Mouse (Mus musculus): ENCODE measurements around the gene Coq10a.

Gene Coq10a

DNA sequence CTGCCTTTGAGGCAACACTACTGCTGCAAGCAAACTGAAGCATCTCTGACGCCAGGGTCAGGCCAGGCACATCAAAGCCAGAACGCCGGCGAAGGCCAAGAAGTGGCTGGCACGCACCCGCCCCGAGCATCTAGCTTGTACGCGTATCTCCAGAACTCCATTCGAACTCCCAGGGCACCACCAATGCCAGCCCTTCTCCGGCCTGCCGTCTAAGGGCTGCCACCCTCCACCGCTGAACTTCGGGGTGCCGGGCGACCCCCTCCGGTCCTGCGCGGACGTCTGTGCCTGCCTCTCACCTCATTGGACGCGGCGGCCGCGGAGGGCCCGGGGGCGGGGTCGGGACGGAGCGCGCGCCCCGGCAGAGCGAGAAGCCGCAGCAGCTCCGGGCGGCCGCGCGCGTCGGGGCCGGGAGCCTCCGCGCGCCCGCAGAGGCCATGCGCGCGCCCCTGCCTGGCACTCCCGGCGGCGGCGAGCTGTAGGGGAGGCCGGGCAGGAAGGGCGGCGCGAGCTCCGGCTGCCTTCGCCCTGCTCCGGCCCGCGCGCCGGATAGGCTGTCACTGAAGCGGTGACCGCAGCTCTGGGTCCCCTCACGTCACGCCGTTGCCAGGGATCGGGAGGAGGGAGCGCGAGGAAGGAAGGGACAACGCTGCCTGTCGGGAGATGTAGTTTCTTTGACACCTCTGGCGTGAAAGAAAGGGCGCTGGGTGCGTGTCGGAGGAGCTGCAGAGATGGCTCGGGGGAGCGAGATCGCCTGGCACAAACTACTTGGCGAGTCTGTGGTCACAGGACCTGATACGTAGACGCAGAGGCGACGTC lies at the start of gene Coq10a:
Gene Coq10a (minus strand): TSS at position 596 of the 816 bp plus-strand sequence.
- DNase-seq: peak; percentile 92

DNA sequence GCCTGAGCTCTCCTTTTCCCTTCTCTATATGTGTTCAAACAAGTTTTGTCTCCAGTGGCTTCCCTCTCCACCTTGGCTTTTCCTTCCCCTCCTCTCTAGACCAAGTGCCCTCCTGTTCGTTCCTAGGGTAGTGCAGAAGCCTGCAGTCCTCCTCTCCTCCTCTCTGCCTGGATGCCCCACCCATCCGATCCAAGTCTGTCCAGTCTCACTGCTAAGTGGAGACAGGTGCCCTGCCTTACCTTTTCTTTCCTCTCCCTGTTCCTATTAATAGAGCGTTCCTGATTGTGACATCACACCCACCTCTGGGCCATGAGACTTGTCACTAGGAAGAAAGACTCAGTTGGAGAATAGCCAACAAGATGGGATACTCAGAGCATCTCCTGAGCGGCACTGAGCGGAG lies 46.1 kb upstream of the Coq10a start:
- DNase-seq: no peak

DNA sequence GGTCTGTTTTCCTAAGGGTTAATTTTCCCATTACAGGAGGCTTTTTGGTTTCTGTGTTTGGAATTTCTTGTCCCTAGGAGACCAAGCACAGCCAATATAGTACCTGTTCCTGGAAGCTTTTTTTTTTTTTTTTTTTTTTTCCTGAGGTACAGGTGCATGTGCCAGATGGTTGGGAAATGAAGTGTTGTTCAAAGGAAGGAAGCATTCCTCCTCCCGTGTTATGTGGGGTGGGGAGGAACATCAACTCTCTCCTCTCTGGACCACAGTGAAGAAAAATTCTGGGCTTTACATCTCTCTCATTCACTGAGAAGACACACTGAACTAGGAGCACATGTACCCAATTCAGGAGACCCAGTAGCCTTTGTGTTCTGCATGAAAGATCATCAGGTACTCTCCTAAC lies 44.3 kb upstream of the Coq10a start:
- DNase-seq: no peak

DNA sequence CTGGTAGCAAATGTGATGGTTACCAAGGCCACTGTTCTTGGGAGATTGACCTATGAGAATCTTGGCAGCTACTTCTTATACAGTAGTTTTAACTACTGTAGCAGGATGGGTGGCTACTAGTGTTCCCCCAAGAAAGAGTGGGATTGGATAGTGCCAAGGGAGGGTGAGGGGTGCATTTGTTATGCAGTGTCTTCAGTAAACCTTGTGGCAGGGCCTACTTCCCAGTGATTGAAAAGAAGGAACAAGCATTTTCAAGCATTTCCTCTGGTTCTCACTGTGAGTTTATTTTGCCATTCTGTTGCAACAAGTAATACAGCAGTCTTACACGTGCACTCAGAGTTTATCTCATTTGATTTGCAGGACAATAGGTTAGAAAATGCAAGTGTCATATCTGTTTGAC lies 43.8 kb upstream of the Coq10a start:
- DNase-seq: no peak

DNA sequence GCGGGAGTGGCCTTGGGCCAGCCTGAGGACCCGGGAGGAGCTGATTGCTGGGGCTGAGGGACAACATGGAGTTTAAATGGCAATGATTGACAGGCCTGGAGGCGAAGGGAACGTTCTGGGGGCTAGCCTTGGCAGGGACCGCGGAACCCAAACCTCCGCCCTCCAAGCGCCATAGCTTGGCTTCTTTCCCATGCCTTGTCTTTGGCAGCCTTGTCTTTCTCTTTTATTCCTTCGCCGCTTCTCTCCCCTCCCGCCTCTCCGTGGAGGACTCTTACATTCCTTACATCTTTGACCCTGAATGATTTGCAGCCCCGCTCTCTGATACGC lies 43.2 kb upstream of the Coq10a start:
- peak; percentile 54 for DNase-seq

DNA sequence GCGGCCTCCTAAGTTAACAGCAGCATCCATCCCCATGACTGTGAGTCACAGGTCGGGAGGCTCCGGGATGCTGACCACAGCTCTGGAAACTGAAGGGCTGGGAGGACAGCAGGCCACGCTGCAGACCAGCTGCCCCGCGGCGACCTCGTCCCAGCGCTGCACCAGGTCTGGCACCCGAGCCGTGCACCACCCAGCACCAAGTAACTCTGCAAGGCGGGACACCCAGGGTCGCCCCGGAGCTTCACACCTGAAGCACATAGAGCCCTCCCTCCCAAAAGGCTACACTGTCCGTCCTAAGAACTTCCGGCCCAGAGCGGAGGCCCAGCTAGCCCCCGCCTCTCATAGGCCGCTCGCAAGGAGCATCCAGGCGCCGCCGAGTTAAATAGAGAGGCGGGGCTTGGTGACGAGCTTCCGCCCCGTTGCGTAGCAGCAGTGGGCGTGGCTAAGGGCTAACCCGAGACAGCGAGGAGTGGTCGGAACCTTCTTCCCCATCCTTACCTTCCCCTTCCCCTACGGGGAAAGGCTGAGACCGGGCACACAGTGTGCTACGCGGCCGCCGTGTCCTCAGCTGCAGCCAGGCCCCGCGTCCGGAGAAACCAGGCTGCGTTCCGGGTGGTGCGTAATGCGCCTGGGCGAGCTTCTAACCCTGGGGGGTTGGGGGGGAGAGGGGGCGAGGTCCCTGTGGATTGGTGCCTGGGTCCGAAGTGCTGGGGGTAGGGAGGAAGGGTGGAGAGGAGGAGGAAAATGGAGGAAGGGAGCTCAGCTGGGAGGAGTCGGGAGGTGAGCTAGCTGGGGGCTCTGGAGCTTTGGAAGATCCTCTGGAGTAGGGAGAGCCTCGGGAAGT lies 42.6 kb upstream of the Coq10a start, which contains the start of the genes Nabp2 and Rnf41:
Gene Nabp2 (minus strand): TSS at position 282 of the 844 bp plus-strand sequence.
Gene Rnf41 (plus strand): TSS at position 447 of the 844 bp plus-strand sequence.
- DNase-seq: peak; percentile 92

DNA sequence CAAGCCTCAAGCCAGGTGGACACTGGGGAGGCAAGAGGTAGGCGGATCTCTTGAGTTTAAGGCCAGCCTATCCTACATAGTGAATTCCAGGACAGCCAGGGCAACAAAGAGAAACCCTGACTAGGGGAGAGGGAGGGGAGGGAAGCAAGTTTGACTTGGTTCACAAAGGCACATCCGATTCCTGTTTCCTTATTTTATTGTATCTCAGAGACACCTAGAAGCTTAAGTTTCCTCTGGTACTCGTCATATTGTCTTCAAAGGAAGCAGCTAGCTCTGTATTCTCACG lies 41.7 kb upstream of the Coq10a start:
- no peak for DNase-seq

DNA sequence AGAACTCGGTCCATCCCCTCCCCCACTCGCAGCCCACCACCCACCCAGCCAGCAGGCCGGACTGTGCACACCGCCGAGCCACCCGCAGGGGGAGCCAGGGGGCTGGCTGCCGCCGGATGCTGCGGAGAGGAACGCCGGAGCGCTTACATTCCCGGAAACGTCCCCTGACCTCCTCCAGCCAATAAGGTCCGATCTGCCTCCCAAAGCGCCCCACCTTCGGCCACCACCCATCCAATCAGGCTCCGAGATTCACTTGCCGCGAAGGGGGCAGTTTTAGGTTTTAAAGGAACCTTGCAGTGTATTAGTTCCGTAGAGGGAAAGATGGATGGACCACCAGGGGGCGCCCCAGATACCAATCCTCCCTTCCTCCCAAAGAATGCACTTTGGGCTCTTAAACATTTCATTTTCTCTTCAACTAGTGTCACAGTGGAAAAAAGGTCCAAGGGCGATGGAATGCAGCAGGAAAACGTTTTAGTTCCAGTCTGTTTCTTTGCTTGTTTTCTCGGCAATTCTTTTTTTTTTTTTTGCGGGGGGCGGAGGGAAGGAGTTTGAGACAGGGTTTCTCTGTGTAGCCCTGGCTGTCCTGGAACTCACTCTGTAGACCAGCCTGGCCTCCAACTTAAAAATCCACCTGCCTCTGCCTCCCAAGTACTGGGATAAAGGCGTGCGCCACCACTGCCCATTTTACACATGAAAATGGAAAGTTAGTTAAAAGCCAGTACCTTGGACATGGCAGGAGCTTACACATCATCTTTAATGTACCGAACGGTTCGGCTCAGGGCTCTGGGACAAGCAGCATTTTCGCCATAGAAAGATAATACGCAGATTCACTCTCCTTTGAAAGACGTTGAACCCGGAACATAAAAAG lies 41.1 kb upstream of the Coq10a start:
- DNase-seq: peak; percentile 97

DNA sequence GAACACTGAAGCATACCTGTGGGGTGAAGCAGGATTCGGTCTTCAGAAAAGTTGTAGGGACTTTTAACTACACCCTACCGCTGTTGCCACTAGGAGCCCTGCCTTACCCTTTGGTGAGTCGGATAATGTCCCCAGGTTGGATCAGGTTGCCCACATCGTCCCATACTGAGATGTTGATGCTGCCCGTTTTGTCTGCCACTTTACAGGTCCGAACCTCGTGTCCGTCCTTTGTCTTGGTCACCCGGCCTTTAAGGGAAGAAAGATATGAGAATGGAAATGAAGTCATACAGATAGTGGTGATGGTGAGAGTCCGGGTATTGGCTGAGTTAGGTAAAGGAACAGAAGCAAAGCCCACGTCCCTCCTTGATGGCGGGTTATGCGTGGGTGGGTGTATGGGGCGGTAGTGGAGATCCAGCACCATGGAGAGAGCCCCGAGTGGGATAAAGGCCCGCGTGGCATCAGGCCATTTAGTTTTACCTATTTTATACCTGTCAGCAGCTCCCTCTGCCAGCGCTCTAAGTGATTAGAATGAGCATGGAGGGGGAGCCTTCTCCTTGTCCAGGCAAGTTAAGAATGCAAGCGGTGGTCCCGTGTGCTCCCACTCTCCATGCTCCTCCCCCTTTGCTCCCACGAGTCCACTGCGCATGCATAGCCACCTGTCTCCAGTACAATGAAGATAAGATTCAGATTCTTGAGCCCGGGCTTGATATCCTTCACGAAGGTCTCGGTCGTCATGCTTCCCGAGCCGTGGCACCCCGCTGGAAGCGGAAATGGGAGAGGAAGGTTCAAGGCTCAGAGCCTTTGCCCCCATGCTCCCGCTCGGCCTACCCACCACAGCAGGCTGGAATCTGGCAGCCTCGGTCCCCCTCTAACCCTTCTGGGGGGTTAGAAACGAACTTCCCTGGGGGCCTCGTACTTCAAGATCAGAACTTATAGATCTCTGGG lies 40.1 kb upstream of the Coq10a start:
- DNase-seq: no peak

DNA sequence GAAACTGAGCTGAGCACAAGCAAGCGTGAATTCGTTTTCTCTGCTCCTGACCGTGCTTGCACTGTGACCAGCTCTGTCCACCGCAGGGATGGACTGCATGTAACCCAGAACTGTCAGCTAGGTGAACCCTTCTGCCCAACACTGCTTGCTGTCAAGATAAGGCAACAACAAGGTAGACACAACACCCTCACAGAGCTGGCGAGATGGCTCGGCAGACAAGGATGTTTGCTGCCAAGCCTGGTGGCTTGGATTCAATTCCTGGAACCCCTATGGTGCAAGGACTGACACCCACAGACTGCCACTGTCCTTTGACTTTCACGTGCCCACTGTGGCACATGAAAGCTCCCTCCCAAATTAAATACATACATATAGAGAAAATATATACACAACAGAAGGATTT lies 35.1 kb upstream of the Coq10a start:
- peak; percentile 72 for DNase-seq

DNA sequence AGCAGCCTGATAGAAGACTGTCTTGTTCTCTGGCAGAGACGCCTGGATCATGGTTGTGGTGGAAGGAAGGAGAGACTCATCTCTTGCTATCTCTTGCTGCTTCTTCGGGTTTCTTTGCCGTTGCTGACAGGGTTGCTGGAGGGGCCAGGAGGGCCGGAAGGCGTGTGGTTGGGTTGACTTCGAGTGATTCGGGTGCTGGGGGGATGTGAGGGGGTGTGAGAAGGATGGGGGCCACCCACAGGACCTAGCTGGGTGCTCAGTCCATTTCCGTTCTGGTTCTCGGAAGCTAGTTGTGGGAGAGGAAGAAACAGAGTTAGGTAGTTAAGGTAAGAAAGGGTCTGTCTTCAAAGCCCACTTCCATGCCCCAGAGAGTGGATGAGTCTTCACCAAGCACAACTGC lies 32.8 kb upstream of the Coq10a start:
- DNase-seq: no peak

DNA sequence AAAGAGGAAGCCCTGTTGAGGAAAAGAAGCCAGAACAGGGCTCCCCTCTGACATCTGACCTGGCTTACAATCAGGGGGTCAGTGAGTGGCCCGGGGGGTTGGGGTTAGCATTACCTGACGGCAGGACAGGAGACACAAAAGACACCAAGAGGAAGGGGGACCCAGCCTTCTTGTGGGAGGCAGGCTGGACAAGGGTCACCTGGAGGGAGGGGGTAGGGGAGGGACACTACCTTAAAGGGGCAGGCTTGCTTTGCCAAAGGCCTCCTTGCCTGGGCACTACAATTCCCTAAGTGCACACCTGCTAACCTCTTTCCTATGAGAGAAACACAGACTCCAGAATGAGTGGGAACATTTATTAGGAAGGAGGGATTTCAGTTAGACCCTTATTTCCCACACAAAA lies 32.3 kb upstream of the Coq10a start, which contains the start of gene Slc39a5:
Gene Slc39a5 (minus strand): TSS at position 174 of the 400 bp plus-strand sequence.
- no peak for DNase-seq

DNA sequence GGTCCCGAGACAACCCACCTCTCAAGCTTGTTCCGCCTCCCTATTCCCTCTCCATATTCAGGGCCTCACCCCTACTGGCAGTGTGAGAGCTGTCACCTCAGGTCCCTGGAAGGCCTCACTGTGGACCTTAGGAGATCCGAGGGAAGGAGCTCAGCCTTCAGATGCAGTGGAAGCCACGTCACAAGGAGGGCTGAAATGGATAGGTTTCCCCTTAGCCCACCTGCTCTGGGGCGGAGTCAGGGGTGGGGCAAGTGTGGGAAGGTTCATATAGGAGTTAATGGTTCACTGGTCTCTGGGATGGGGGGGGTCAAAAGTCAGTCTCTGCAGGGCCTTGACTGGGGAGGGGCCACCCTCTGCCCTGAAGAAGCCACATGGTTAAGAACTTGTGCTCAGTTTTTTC lies 31.5 kb upstream of the Coq10a start:
- DNase-seq: no peak

DNA sequence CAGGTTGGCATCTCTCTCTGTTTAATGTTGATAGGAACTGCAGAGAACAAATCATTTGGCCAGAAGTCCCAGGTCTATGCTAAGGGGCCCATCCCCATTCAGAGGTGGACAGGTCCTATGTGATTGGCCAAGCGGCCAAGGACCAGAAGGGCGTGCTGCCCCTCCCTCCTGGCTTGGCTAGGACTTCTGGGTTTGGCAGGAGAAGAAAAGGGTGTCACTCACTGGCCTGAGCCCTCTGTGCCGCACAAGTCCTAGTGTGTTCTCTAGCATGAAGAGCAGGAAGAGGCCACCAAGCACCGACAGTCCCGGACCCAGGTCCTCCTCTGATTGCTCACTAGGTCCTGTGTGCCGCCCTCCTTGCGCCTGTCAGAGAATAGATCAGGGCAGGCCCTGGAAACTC lies 28.7 kb upstream of the Coq10a start:
- peak; percentile 51 for DNase-seq

DNA sequence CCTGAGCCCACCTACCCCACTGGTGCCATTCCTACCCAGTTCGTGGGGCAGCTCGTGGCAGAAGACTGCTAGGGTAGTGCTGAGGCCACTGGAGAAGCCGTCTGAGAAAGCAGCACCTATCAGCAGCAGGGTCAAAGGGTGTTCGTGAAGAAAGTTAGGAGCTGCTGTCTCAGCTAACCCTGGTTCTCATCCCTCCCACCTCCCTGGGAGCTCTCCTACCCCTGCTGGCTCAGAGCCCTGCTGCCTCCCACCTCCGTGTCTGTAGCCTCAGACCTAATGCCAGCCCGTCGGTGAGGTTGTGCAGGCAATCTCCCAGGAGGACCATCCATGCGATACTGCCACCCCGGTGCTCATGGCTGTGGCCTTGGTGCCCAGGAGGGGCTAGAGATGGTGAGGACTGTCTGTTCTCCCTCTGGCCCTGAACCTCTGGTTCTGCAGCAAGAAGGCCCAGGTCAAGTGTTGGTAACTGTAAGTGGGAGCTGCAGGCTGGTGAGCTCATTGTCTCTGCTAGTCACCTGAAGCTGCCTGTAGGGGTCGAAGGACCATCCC lies 28.0 kb upstream of the Coq10a start:
- no peak for DNase-seq

DNA sequence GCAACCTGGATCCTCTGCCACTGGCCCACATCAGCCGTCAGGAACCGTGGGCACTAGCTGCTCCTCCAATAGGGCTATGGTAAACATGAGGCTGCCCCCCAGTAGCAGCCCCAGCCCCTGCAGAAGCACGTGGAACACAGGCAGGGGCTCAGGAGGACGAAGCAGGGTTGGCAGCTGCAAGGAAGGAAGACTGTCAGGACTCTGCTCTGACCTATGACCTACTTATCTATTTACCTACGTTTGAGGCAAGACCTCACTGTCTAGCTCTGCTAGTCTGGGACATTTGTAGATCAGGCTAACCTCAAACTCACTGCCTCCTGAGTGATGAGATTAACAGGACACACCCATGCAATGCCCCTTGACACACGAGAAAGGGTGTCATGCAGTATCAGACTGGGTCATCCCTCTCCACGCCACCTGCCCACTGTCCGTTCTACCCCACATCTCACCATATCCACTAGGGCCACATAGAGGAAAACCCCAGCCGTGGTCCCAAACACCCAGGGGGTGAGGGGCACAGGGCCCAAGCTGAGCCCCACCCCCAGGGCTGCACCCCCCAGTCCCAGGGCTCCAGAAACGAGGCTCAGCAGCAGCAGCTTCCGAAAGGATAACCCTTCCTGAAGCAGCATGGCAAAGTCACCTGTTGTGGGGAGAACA lies 27.3 kb upstream of the Coq10a start:
- no peak for DNase-seq

DNA sequence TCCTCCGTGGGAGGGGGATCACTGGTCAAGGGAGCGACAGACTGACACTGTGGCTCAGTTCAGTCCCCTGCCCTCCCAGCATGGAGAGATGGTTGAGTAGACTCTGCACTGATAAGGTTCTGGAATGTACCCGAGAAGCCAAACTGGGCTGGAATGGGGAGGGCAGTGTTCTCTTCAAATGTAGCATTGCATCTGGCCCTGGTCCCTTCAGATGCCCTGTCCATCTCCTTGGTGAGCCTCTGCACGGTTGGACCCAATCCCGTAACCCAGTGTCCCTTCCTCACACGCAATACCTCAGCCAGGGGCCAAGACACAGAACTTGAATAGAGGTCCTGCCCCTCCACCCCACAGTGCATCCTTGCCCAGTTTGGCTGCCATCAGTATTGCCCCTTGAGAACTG lies 23.1 kb upstream of the Coq10a start:
- no peak for DNase-seq

DNA sequence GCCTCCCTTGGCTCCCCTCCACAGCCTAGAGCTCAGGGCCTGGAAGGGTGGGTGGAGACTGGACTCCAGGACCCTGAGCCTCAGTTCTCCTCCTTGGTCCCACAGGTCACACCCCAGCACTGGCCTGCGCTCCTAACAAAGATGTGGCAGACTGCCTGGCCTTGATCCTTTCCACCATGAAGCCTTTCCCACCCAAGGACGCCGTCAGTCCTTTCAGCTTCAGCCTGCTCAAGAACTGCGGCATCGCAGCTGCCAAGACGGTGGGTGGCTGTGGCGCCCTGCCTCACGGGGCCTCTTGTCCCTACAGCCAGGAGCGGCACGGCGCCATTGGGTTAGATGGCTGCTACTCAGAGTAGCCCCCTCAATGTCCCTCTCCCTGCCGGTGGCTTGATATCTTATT lies 21.6 kb upstream of the Coq10a start:
- no peak for DNase-seq

DNA sequence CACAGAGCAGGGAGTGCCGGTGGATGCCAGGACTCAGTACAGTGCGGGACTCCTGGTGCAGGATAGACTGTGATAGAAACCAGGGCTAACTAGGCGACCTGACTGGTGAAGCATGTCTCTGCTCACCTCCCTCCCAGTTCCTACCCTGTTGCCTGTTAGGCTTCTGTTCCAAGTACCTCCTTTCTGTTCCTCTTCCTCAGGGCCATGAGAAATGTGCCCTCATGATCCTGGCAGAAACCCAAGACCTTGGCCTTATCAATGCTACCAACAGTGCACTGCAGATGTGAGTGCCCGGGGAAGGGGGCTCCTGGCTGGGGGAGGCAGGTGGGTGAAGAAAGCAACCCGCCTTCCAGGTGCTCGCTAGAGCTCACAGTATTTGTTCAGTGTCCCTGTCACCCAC lies 20.8 kb upstream of the Coq10a start:
- no peak for DNase-seq

DNA sequence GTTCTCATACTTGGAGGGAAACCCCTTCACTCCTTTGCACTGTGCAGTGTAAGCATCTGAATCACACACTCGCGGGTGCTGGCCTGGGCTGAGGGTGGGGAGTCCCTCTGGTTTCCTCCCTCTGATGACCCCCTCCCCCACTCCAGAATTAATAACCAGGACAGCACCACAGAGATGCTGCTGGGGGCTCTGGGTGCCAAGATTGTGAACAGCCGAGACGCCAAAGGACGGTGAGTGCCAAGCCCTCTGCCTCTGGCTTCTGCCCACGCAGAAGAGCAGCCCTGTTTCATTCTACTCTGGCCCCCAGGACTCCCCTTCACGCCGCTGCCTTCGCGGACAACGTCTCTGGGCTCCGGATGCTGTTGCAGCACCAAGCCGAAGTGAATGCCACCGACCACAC lies 20.1 kb upstream of the Coq10a start:
- no peak for DNase-seq

DNA sequence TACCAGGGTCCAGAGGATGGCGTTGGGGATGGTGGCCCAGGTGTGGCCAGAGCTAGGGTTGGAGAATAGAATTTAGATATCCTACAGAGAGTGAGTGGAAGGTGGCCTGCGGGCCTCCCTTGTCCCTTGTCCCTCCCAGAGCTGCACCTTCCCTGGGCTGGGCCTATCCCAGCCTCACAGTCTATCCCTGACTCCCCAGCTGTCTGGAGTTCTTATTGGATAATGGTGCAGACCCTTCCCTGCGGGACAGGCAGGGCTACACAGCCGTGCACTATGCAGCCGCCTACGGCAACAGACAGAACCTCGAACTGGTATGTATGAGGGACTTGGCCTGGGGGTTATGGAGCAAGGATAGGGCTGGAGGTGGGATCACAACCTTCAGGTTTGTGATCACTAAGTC lies 17.1 kb upstream of the Coq10a start:
- DNase-seq: no peak
